Mouse (Mus musculus) hindbrain, embryonic 16.5 days (tissue): ENCODE results near the gene Tnp2. TPM values are rescaled to one million over a fixed set of nuclear protein-coding genes. Genes with fewer than 3 reads are reported as not detected.
A peak's percentile ranks its signal among the peaks of the same experiment; 100 is the strongest.

Experiments
- ATAC-seq: fragments of 200-750 bp; cut with Nextera tagmentation; 2 replicates; pipeline ENCODE4 v1.8.0; 2017; ENCODE audit warnings: moderate TSS enrichment, moderate library complexity
- H3K27ac ChIP-seq: fragments of 300-500 bp; sonication (generic); 2 replicates; pipeline ENCODE4 v1.5.1; 2014; ENCODE audit warnings: low read depth, mild to moderate bottlenecking, control low read depth, low read length, moderate library complexity
- H3K27me3 ChIP-seq: fragments of 300-500 bp; sonication (generic); replicated peaks from 2 replicates; pipeline ENCODE4 v1.6.1; 2014; ENCODE audit warnings: low read length; ENCODE audit not compliant: control insufficient read depth, insufficient read depth
- H3K36me3 ChIP-seq: fragments of 300-500 bp; sonication (generic); 2 replicates; pipeline ENCODE4 v1.6.1; 2014; ENCODE audit warnings: mild to moderate bottlenecking, low read length, moderate library complexity, mixed read lengths; ENCODE audit not compliant: control insufficient read depth, insufficient read depth
- H3K4me1 ChIP-seq: fragments of 300-500 bp; sonication (generic); 2 replicates; pipeline ENCODE4 v1.6.1; 2014; ENCODE audit warnings: low read depth, low read length; ENCODE audit not compliant: control insufficient read depth, insufficient read depth
- H3K4me2 ChIP-seq: fragments of 300-500 bp; sonication (generic); 2 replicates; pipeline ENCODE4 v1.6.1; 2014; ENCODE audit warnings: mild to moderate bottlenecking, low read length, control low read depth, moderate library complexity
- H3K4me3 ChIP-seq: fragments of 300-500 bp; sonication (generic); 2 replicates; pipeline ENCODE4 v1.5.1; 2014; ENCODE audit warnings: mild to moderate bottlenecking, low read length, control low read depth, moderate library complexity
- H3K9ac ChIP-seq: fragments of 300-500 bp; sonication (generic); 2 replicates; pipeline ENCODE4 v1.6.1; 2014; ENCODE audit warnings: low read depth, mild to moderate bottlenecking, control low read depth, low read length, moderate library complexity
- H3K9me3 ChIP-seq: fragments of 300-500 bp; sonication (generic); 2 replicates; pipeline ENCODE4 v1.6.1; 2014; ENCODE audit warnings: mild to moderate bottlenecking, low read length, moderate library complexity; ENCODE audit not compliant: control insufficient read depth
- WGBS: fragments of 180-500 bp; shearing (Covaris S2); extraction: QIAGEN DNeasy Blood & Tissue Kit; methylation state at CpG from one replicate; pipeline ENCODE4 v1.1.7; 2014; 5-methylcytosine and 5-hydroxymethylcytosine counted together
- polyA plus RNA-seq: library from polyadenylated mRNA; unstranded; fragments of >200 nt; fragmentation: Nextera tagmentation; extraction: Ambion mirVana; gene quantifications from 2 replicates; pipeline ENCODE4 v1.2.1, GENCODE M21; 2015

Tnp2 gene
- polyA plus RNA-seq, 1 experiment from 2014 or later: 0.30 TPM

DNA sequence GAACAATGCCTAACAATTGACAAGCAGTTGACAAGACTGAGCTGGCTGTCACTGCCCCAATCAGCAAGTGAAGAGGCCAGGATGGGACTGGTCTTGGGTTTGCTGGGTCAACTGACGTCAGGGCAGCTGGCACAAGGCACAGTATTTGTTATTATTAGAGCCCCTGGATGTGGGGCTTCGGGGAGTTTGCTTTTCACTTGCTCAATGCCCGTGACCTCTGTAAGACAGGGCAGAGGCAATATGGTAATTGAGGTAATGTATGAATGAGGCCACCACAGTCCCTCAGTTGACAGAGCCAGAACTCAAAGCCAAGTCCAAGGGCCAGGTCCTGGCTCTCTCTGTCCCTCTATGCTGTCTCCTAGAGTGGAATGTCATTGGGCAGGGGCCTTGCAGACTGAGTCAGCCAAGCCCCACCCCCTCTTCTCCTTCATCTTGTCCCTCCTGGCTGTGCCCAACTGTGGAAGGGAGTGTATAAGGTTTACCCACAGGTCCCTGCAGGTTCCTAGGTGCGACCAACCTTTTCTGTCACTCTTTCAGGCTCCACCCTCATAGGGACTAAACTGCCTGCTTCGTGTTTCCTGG, 10.8 kb downstream of the Tnp2 start:
- Histone ChIP-seq H3K36me3 (no peaks in the 10 kb centered on the region), H3K4me2 (no peak overlapping the region), H3K4me1 (peaks cover 4% of the 10 kb centered on the region), H3K27ac (no peak overlapping the region), H3K9ac (no peak overlapping the region), H3K9me3 (no peaks in the 10 kb centered on the region), H3K4me3 (no peak overlapping the region), H3K27me3 (no peaks in the 10 kb centered on the region)
- 67% methylated on average over 5 of the region's 5 CpGs for WGBS
- ATAC-seq: 0 out of 2 replicates have a peak, but pooled peaks have one; percentile 13

GRCm38 (mm10) chr16:10776322-10776721, 12.1 kb downstream of the Tnp2 start:
- 77% methylated on average over 7 of the region's 7 CpGs for WGBS
- no peak overlapping the region for H3K9ac ChIP-seq
- H3K4me3 ChIP-seq: no peak overlapping the region
- H3K4me2 ChIP-seq: no peak overlapping the region
- no peaks in the 10 kb centered on the region for H3K36me3 ChIP-seq
- no peak for ATAC-seq
- no peaks in the 10 kb centered on the region for H3K9me3 ChIP-seq
- no peaks in the 10 kb centered on the region for H3K27me3 ChIP-seq
- no peaks in the 10 kb centered on the region for H3K4me1 ChIP-seq
- no peak overlapping the region for H3K27ac ChIP-seq

DNA sequence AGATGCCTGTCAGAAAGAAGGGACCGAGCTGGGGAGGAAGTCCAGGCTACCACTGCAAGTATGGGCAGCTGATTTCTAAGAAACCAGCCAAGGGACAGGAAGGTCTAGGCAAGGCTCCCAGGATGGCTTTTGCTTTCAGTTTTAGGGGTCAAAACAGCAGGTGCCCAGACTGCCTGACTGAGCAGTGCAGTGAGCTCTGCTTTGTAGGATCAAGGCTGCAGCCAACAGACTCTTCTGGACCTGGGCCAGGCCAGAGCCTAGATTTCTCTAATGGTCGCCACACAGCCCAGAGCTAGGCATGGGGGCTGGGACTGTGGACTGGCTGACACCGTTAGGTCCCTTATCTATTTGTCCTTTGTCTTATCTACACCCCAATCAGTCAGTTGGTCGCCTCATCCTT, 13.7 kb downstream of the Tnp2 start:
- ATAC-seq: no peak
- 70% methylated on average over 4 of the region's 4 CpGs for WGBS
- Histone ChIP-seq H3K36me3 (no peaks in the 10 kb centered on the region), H3K4me1 (no peaks in the 10 kb centered on the region), H3K4me2 (no peak overlapping the region), H3K9me3 (no peaks in the 10 kb centered on the region), H3K4me3 (no peak overlapping the region), H3K27me3 (no peaks in the 10 kb centered on the region), H3K9ac (no peak overlapping the region), H3K27ac (no peak overlapping the region)

- no peak for ATAC-seq
- Histone ChIP-seq H3K27ac (no peak overlapping the region), H3K4me3 (no peak overlapping the region), H3K9me3 (no peaks in the 10 kb centered on the region), H3K4me2 (no peak overlapping the region), H3K9ac (no peak overlapping the region), H3K4me1 (no peaks in the 10 kb centered on the region), H3K27me3 (no peaks in the 10 kb centered on the region), H3K36me3 (no peaks in the 10 kb centered on the region)
- WGBS: 81% methylated on average over 8 of the region's 8 CpGs
Observed at GRCm38 (mm10) chr16:10773543-10773942, 14.9 kb downstream of the Tnp2 start.

DNA sequence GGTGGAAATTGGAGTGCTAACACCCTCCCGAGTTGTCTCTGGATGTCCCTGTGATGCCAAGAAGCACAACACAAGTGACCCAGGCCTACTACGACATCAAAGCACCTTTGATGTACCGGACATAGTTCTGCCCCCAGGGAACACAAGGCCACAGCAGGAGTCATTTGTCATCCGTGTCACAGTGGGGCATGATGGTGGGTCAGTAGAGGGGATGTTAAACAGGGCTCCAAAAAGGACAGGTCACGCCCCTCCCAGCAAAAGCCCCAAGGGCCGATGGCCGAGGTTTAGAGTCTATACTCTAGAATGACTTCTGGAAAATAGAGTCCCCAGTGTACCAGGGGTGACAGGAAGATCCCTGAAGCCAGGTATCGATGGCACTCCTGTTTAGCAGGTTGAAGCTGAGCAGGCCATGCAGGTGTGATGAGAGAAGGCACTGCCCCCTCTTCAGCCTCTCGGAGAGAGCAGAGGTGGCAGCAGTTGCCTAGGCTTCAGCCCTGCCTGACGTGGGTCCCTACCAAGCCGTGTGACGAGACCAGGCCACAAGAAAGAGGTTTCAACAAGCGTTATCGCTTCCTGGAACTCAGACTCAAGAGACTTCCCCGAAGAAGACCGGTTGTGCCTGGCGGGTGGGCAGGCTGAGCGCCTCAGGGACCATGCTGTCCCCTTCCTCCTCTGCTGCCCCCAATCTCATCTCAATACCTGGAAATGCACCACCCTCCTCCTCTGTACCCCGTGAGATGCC, 16.5 kb downstream of the Tnp2 start:
- Histone ChIP-seq H3K27me3 (no peaks in the 10 kb centered on the region), H3K27ac (no peak overlapping the region), H3K4me1 (no peaks in the 10 kb centered on the region), H3K4me2 (no peak overlapping the region), H3K9ac (no peak overlapping the region), H3K9me3 (no peaks in the 10 kb centered on the region), H3K4me3 (no peak overlapping the region), H3K36me3 (no peaks in the 10 kb centered on the region)
- WGBS: 62% methylated on average over 19 of the region's 19 CpGs
- ATAC-seq: no peak

DNA sequence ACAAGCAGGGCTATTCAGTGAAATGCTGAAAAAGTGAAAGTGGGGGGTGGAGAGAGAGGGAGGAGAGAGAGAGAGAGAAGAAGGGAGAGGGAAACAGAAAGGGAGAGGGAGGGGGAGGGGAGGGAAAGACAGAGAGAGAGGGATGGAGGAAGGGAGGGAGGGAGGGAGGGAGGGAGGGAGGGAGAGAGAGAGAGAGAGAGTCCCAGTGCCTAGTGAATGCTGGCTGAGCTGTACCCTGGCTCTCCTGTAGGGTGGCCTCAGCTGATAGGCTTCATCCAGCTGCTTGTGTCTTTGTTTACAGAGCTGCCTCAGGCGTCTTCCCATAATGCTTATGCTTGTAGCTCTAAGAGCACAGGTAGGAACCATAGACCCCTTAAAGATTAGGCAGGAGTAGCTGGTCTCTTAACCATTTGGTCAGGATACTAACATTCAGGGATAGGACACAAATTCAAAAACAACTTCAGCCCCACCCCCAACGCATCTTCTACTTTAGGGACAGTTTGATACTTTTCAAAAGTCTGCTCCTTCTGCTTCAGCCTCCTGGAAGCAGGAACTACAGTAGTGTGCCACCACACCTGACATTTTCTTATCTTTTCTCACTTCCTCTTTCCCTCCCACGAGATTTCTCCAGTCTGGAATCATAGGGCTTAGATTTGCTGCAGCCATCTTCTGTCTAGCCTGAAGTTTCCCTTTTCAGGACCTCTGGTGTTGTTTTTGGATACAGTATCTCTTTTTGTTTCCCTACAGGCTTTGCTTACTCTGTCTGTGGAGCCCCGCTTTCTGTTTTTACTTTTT, 17.7 kb downstream of the Tnp2 start:
- H3K4me2 ChIP-seq: no peak overlapping the region
- H3K36me3 ChIP-seq: no peaks in the 10 kb centered on the region
- no peaks in the 10 kb centered on the region for H3K4me1 ChIP-seq
- no peak overlapping the region for H3K27ac ChIP-seq
- H3K27me3 ChIP-seq: no peaks in the 10 kb centered on the region
- no peak overlapping the region for H3K9ac ChIP-seq
- ATAC-seq: no peak
- no peaks in the 10 kb centered on the region for H3K9me3 ChIP-seq
- H3K4me3 ChIP-seq: no peak overlapping the region
- WGBS: 63% methylated on average over 4 of the region's 4 CpGs

- Histone ChIP-seq H3K4me1 (no peaks in the 10 kb centered on the region), H3K9ac (no peak overlapping the region), H3K4me2 (no peak overlapping the region), H3K4me3 (no peak overlapping the region), H3K27me3 (no peaks in the 10 kb centered on the region), H3K27ac (no peak overlapping the region), H3K36me3 (no peaks in the 10 kb centered on the region), H3K9me3 (no peaks in the 10 kb centered on the region)
- ATAC-seq: no peak
- 33% methylated on average over 2 of the region's 2 CpGs for WGBS
Observed at GRCm38 (mm10) chr16:10769661-10770060, 18.8 kb downstream of the Tnp2 start.

- H3K36me3 ChIP-seq: no peaks in the 10 kb centered on the region
- ATAC-seq: no peak
- 66% methylated on average over 9 of the region's 9 CpGs for WGBS
- H3K4me2 ChIP-seq: no peak overlapping the region
- H3K9me3 ChIP-seq: no peaks in the 10 kb centered on the region
- H3K4me1 ChIP-seq: no peaks in the 10 kb centered on the region
- H3K27ac ChIP-seq: no peak overlapping the region
- H3K27me3 ChIP-seq: no peaks in the 10 kb centered on the region
- H3K4me3 ChIP-seq: no peak overlapping the region
- H3K9ac ChIP-seq: no peak overlapping the region
Observed at GRCm38 (mm10) chr16:10768821-10769220, 19.6 kb downstream of the Tnp2 start.

- no peak overlapping the region for H3K4me2 ChIP-seq
- H3K4me1 ChIP-seq: no peaks in the 10 kb centered on the region
- no peaks in the 10 kb centered on the region for H3K27me3 ChIP-seq
- H3K9me3 ChIP-seq: no peaks in the 10 kb centered on the region
- H3K27ac ChIP-seq: no peak overlapping the region
- 48% methylated on average over 4 of the region's 4 CpGs for WGBS
- no peak overlapping the region for H3K4me3 ChIP-seq
- no peaks in the 10 kb centered on the region for H3K36me3 ChIP-seq
- no peak for ATAC-seq
- no peak overlapping the region for H3K9ac ChIP-seq
Observed at GRCm38 (mm10) chr16:10767158-10767557, 21.3 kb downstream of the Tnp2 start.
